Mouse (Mus musculus) kidney, embryonic 14.5 days (tissue): ENCODE measurements around the gene Eci1. TPM values are rescaled to one million over a fixed set of nuclear protein-coding genes. Genes with fewer than 3 reads are reported as not detected.
"Not testable (repeated sequence)": the region's sequence is repeated elsewhere in the genome, so short reads cannot be mapped to it uniquely, and the experiment has no call there.

Source experiments
- ATAC-seq: fragments of 200-750 bp; cut with Nextera tagmentation; 2 replicates; pipeline ENCODE4 v1.8.0; 2017; ENCODE audit warnings: moderate number of reproducible peaks, mild to moderate bottlenecking, moderate TSS enrichment, moderate library complexity; ENCODE audit not compliant: low FRiP score, low TSS enrichment
- H3K27ac ChIP-seq: fragments of 300-500 bp; sonication (generic); 2 replicates; pipeline ENCODE4 v1.5.1; 2014; ENCODE audit warnings: low read depth, mild to moderate bottlenecking, low read length, moderate library complexity, mixed read lengths
- H3K27me3 ChIP-seq: fragments of 300-500 bp; sonication (generic); 2 replicates; pipeline ENCODE4 v1.6.1; 2014; ENCODE audit warnings: mild to moderate bottlenecking, low read length; ENCODE audit not compliant: control insufficient read depth, insufficient read depth
- H3K36me3 ChIP-seq: fragments of 300-500 bp; sonication (generic); 2 replicates; pipeline ENCODE4 v1.6.1; 2014; ENCODE audit warnings: low read length, mixed read lengths; ENCODE audit not compliant: control insufficient read depth, insufficient read depth
- H3K4me1 ChIP-seq: fragments of 300-500 bp; sonication (generic); 2 replicates; pipeline ENCODE4 v1.6.1; 2014; ENCODE audit warnings: low read length, mixed read lengths; ENCODE audit not compliant: control insufficient read depth, insufficient read depth
- H3K4me2 ChIP-seq: fragments of 300-500 bp; sonication (generic); replicated peaks from 2 replicates; pipeline ENCODE4 v1.6.1; 2014; ENCODE audit warnings: low read depth, mild to moderate bottlenecking, low read length
- H3K4me3 ChIP-seq: fragments of 300-500 bp; sonication (generic); 2 replicates; pipeline ENCODE4 v1.5.1; 2014; ENCODE audit warnings: mild to moderate bottlenecking, low read length
- H3K9ac ChIP-seq: fragments of 300-500 bp; sonication (generic); 2 replicates; pipeline ENCODE4 v1.6.1; 2014; ENCODE audit warnings: low read depth, mild to moderate bottlenecking, low read length, moderate library complexity
- H3K9me3 ChIP-seq: fragments of 300-500 bp; sonication (generic); 2 replicates; pipeline ENCODE4 v1.6.1; 2016; ENCODE audit warnings: low read length; ENCODE audit not compliant: control insufficient read depth
- WGBS: fragments of 180-500 bp; shearing (Covaris S2); extraction: QIAGEN DNeasy Blood & Tissue Kit; methylation state at CpG from one replicate; pipeline ENCODE4 v1.1.7; 2014; 5-methylcytosine and 5-hydroxymethylcytosine counted together
- polyA plus RNA-seq: library from polyadenylated mRNA; unstranded; fragments of >200 nt; fragmentation: Nextera tagmentation; extraction: Ambion mirVana; gene quantifications from 2 replicates; pipeline ENCODE4 v1.2.1, GENCODE M21; 2014

Eci1 gene
- polyA plus RNA-seq, 1 experiment from 2014 or later, result 114 TPM

GRCm38 (mm10) chr17:24407116-24407803 lies 19.2 kb upstream of the Eci1 start:
- no peaks in the 10 kb centered on the region for H3K4me1 ChIP-seq
- H3K4me3 ChIP-seq, result no peak overlapping the region
- H3K4me2 ChIP-seq, result no peak overlapping the region
- H3K27ac ChIP-seq, result no peak overlapping the region
- H3K27me3 ChIP-seq, result no peaks in the 10 kb centered on the region
- H3K9ac ChIP-seq, result no peak overlapping the region
- no peaks in the 10 kb centered on the region for H3K9me3 ChIP-seq
- no peak for ATAC-seq
- 87% methylated on average over 12 of the region's 12 CpGs for WGBS
- H3K36me3 ChIP-seq, result peaks cover 29% of the 10 kb centered on the region

GRCm38 (mm10) chr17:24413557-24414211 lies 12.8 kb upstream of the Eci1 start:
- WGBS, result 36% methylated on average over 22 of the region's 22 CpGs
- Histone ChIP-seq H3K27ac (peak overlapping the region; percentile 87), H3K9me3 (no peaks in the 10 kb centered on the region), H3K36me3 (peaks cover 42% of the 10 kb centered on the region), H3K27me3 (no peaks in the 10 kb centered on the region), H3K9ac (peak overlapping the region; percentile 73), H3K4me2 (peak overlapping the region; percentile 70), H3K4me3 (peak overlapping the region; percentile 70), H3K4me1 (peaks cover 18% of the 10 kb centered on the region)
- peak; percentile 59 for ATAC-seq

- H3K4me3 ChIP-seq, result peak within 1 kb of the TSS; percentile 70
- WGBS, result under 1% methylated on average over 64 of the region's 64 CpGs
- H3K4me1 ChIP-seq, result peaks cover 18% of the 10 kb centered on the region
- peak; percentile 96 for ATAC-seq
- H3K36me3 ChIP-seq, result peaks cover 47% of the 10 kb centered on the region
- H3K27me3 ChIP-seq, result no peaks in the 10 kb centered on the region
- H3K4me2 ChIP-seq, result peak within 1 kb of the TSS; percentile 91
- peak within 1 kb of the TSS; percentile 93 for H3K9ac ChIP-seq
- H3K9me3 ChIP-seq, result no peaks in the 10 kb centered on the region
- H3K27ac ChIP-seq, result peak within 1 kb of the TSS; percentile 97
These were observed 12.0 kb upstream of the Eci1 start, which contains the start of gene Rnps1 for GRCm38 (mm10) chr17:24414230-24414976. Gene Rnps1, plus strand, starts transcription at chr17:24414565.

GRCm38 (mm10) chr17:24415011-24415410 lies 11.4 kb upstream of the Eci1 start:
- peak overlapping the region; percentile 70 for H3K4me3 ChIP-seq
- H3K9me3 ChIP-seq, result no peaks in the 10 kb centered on the region
- peaks cover 47% of the 10 kb centered on the region for H3K36me3 ChIP-seq
- H3K27me3 ChIP-seq, result no peaks in the 10 kb centered on the region
- ATAC-seq, result 0 out of 2 replicates have a peak, but pooled peaks have one; percentile 8
- WGBS, result under 1% methylated on average over 21 of the region's 21 CpGs
- peak overlapping the region; percentile 93 for H3K9ac ChIP-seq
- peak overlapping the region; percentile 91 for H3K4me2 ChIP-seq
- peaks cover 18% of the 10 kb centered on the region for H3K4me1 ChIP-seq
- peak overlapping the region; percentile 97 for H3K27ac ChIP-seq

DNA sequence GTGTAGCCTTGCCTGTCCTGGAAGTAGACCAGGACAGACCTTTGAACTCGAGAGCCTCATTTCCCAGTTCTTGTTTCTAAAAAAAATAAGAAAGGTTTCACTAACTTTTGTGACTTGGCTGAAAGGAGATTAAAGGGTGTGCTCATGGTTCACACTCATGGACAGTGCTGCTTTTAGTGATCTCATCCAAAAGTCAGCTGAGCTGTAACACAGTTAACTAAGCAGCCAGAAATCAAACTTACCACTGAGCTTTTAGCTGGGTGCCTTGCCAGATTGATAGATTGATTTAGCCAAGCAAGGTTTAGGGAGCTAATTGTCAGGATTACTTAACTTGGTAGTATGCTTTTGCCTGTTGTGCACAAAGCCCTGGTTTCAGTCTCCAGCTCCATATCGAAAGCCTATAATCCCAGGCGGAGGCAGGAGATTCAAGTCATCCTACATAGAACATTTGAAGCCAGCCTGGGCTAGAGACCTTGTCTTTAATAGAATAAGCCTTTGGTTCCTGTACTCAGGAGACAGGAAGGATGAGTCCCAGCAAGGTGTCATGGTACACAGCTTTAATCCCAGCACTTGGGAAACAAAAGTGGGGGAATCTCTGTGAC lies 10.3 kb upstream of the Eci1 start:
- no peak overlapping the region for H3K27ac ChIP-seq
- H3K4me1 ChIP-seq, result peaks cover 18% of the 10 kb centered on the region
- peak overlapping the region; percentile 93; the same call in 1 of the 2 replicates for H3K9ac ChIP-seq
- no peaks in the 10 kb centered on the region for H3K9me3 ChIP-seq
- no peaks in the 10 kb centered on the region for H3K27me3 ChIP-seq
- H3K36me3 ChIP-seq, result peaks cover 52% of the 10 kb centered on the region
- H3K4me3 ChIP-seq, result peak overlapping the region; percentile 70
- no peak for ATAC-seq
- WGBS, result 85% methylated on average over 3 of the region's 3 CpGs
- H3K4me2 ChIP-seq, result peak overlapping the region; percentile 91

DNA sequence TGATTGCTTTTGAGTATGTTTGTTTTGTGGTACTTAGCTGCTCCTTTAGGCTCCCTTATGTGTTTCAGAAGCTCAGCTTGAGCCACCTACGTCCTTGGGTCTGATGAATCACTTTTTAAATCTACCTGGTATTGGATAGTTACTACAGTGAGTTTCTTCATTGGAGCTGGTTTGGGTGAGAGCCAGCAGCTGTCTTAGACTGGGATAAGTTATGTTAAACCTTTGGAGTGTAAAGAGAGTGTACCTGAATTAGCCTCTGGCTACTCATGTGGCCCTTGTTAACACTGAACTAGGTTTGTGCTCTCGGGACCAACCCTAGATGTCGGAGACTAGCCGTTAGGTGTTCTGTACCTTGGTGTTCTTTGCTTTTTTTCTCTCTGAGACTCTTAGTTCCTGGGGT lies 3.3 kb upstream of the Eci1 start:
- Histone ChIP-seq H3K4me3 (no peak overlapping the region), H3K9ac (no peak overlapping the region), H3K27ac (no peak overlapping the region), H3K4me2 (no peak overlapping the region), H3K4me1 (0 out of 2 replicates have a peak, but pooled peaks cover 3% of the 10 kb centered on the region), H3K36me3 (peaks cover 74% of the 10 kb centered on the region), H3K9me3 (no peaks in the 10 kb centered on the region), H3K27me3 (no peaks in the 10 kb centered on the region)
- WGBS, result 90% methylated on average over 4 of the region's 4 CpGs
- no peak for ATAC-seq

DNA sequence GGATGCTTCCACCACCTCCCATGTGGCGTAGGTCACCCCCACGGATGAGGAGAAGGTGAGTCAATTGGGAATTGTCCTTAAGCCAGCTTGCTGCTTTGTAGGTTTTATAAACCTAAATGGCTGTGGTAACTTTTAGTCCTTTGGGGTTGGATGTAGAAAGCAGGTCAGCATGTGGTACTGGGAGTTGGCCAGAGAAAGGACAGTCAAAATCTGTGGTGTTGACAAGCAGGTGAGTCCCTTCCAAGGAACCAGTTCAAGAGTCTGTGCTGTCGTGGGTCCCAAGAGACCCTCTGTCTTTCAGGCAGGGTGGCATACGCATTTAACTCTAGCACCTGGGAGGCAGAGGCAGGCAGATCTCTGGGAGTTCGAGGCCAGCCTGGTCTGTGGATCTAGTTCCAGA lies 2.0 kb upstream of the Eci1 start:
- Histone ChIP-seq H3K36me3 (peaks cover 60% of the 10 kb centered on the region), H3K27ac (no peak overlapping the region), H3K9ac (no peak overlapping the region), H3K9me3 (no peaks in the 10 kb centered on the region), H3K4me3 (no peak overlapping the region), H3K4me1 (0 out of 2 replicates have a peak, but pooled peaks cover 3% of the 10 kb centered on the region), H3K4me2 (no peak overlapping the region), H3K27me3 (no peaks in the 10 kb centered on the region)
- WGBS, result 94% methylated on average over 5 of the region's 5 CpGs
- ATAC-seq, result no peak

DNA sequence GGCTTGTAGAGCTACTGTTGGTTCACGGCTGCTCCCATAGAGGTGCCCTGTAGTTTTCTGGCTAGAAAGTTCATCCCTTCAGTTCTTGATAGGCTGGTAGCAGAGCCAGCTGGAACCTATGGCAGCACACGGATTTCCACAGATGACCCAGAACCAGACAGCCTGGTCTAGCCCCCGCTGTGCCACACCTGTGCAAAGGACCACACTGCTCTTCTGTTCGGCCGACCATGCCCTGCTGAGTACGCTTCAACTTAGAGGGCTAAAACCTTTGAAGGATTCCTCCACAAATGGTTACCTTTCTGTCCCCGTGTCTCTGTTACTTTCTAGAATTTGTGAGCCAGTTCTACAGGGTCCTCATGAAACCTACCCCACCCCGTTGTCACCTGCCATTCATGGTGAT lies 1.1 kb upstream of the Eci1 start:
- not testable (repeated sequence) for ATAC-seq

More for the DNA sequence above, 1.1 kb upstream of the Eci1 start:
- not testable (repeated sequence) for H3K4me2 ChIP-seq, H3K27me3 ChIP-seq, H3K4me1 ChIP-seq, H3K27ac ChIP-seq, H3K9ac ChIP-seq, H3K9me3 ChIP-seq, H3K4me3 ChIP-seq
- 97% methylated on average over 4 of the region's 8 CpGs for WGBS
- peaks cover 52% of the 10 kb centered on the region for H3K36me3 ChIP-seq
